Mouse (Mus musculus) monocyte, adult 2 months (primary cell): Measurements from ENCODE around the gene Mybpc1.
"Not testable (repeated sequence)": the region's sequence is repeated elsewhere in the genome, so short reads cannot be mapped to it uniquely, and the experiment has no call there.

ENCODE experiments used
- DNase-seq, 2 experiments: peaks; one replicate each; pipeline ENCODE4 v3.0.0; 2022; ENCODE audit warnings: low spot score in 2 of 2, low read depth in 1 of 2

Mybpc1 gene

DNA sequence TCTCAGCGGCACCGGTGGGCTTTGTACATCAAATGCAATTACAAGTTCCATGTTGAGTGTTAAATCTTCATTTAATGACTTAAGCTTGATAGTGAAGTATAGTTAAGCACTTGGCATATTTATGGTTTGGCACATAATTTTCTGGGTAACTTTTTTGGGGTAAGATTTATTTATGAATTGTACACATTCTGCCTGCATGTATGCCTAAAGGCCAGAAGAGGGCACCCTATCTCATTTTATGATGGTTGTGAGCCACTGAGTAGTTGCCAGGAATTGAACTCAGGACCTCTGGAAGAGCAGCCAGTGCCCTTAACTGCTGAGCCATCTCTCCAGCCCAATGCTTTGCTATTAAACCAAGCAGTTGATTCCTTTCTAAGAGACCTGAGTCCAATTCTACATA, 52.2 kb downstream of the Mybpc1 start:
- DNase-seq: no peak

DNA sequence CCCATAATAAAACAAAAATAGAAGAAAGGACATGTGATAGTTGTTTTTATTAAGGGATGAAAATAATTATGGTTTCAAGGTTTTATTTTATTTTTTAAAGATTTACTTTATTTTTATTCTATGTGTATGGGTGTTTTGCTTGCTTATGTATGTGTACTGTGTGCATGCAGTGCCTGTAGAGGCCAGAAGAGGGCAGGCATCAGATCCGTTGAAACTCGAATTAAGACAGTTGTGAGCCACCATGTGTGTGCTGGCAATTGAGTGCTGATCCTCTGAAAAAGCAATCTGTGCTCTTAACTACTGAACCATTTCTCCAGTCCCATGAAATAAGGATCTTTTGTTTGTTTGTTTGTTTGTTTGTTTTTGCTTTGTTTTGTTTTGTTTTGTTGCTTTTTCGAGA, 54.7 kb downstream of the Mybpc1 start:
- DNase-seq: no peak

GRCm38 (mm10) chr10:88547635-88548034, 57.3 kb downstream of the Mybpc1 start:
- DNase-seq: no peak

DNA sequence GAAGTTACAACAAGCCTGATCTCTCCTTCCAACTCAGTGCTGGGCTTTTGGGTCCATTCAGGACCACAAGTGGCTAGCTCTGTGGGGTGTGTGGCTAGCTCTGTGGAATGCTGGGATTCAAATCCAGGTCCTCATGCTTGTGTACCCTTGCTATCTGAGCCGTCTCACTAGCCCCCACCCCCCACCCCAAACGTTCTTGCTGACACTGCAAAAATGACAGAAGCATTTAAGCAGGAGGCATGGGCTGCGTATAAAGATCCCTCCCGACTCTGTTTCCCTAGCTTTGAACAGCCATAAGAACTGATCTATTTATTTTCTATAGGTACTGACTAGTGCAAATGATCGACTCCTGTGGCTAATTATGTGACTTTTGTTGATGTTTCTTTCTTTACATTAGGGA, 74.3 kb downstream of the Mybpc1 start:
- DNase-seq: no peak

- no peak for DNase-seq
Measured at GRCm38 (mm10) chr10:88524016-88524415, 80.9 kb downstream of the Mybpc1 start.

GRCm38 (mm10) chr10:88523212-88523611, 81.7 kb downstream of the Mybpc1 start:
- DNase-seq: no peak

GRCm38 (mm10) chr10:88522795-88523194, 82.2 kb downstream of the Mybpc1 start:
- no peak for DNase-seq

DNA sequence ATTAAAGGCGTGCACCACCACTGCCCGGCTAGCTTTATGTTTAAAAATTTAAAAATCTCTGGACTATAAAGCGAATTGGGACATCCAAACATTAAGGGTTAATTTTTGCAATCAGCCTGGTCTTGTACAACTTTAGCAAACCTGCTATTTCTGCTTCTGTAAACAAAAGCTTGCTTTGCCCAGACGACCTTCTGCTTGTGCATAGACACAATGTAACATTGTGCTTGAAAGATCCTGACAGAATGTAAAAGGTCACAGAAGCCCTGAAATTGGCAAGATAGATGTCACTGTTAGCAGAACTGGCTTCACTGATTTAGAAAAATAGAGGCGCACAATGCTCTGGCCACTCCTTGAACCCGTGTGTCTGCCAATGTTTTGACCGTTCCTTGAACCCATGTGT, 89.9 kb downstream of the Mybpc1 start:
- not testable (repeated sequence) for DNase-seq

DNA sequence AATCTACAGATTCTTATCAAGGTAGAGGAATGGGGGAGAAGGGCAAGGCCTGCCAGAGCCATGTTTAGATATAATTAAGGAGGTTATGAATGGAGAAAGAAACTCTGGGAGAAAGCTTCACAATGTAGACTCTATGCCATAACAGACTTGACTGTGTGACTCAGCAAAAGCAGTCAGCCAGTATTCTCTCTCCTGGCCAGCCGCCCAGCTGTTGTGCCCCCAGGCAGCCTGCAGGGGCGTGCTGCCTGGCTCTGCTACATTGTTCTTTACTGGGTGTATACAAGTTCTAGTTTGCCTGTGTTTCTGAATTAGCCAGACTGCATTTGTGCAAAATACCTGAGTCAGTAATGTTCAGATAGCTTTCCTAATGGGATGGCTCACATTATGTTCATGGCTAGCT, 90.5 kb downstream of the Mybpc1 start:
- peak in 1 of 2 experiments; percentile 17 for DNase-seq

DNA sequence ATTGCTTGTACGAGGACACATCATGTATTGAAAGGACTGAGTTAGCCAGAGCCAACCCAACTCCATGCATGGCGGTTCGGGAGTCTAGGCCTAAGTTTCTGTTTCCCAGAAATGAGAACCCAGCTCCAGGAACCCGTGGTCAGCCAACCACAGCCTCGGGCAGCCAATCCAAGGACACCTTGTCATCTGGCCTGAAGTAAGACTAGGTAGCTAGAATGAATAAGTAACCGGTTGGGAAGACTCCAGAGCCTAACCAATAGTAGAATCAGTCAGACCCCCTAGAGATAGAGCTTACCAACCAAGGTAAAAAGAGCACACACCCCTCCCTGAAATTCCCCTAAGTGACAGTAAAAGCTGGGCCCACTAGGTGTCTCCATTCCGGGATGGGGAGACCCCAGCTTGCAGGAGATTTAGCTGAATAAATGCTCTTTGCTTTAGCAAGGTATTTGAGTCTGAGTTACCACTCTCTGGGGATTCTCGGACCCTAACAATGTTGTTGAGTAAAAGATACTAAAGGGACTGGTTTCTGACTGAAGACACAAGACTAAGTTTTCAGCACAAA, 91.3 kb downstream of the Mybpc1 start:
- no peak for DNase-seq

GRCm38 (mm10) chr10:88511355-88511754, 93.6 kb downstream of the Mybpc1 start:
- DNase-seq: no peak

DNA sequence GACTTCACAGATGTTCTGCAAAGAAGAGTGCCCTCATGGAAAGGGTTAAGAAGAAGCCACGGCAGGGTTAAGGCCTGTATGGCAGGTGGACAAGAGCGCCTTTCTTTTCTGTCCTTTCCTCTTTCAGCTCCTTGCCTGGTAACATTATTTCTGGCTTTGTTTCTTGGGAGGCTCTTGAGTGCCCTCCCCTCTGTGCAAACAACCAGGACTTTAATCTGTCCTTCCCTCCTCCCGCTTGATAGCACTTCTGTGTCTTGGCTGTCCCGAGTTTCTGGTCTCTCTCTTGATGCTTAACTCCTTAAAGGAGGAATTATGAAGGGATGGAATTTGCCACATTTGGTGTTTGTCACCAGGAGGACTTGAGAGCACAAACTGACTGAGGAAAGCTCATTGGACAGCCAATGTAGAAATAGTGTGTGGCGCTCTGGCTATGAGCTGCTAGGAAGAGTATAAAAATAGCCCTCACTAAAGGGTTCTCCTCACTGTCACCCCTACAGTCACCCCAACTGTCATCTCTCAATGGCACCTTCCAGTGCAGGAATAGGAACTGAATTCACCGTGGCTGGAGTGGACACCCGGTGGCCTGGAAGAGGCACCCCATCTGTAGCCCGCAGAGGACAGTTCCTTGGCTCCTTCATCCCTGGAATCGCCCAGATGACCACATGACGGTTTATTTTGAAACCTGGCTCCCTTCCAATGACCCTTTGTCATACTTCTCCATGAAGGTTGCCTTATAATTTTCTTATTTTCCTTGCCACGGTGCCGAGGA, 94.3 kb downstream of the Mybpc1 start:
- DNase-seq: no peak

DNA sequence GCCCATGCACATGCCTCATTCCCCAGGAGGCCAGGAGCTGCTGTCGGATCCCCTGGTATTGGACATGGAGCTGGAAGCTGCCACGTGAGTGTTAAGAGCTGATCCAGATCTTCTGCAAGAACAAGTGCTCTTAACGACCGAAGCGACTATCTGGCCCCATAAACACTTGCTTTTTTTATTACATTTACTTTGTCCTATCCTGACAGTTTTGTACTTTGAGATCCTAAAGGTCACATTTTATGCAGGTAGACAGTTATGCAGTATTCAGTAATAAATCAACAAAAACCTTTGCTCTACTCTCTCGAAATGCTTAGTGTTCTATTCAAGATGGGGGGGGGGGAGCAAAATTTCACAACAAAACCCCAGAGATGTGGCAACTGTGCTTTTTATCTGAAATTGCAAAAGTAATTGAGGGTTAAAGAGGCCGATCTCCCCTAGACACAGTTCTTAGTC, 97.2 kb downstream of the Mybpc1 start:
- no peak for DNase-seq

GRCm38 (mm10) chr10:88505256-88505655, 99.7 kb downstream of the Mybpc1 start:
- no peak for DNase-seq

GRCm38 (mm10) chr10:88504481-88504880, 100.5 kb downstream of the Mybpc1 start:
- DNase-seq: no peak

- peak in 1 of 2 experiments; percentile 44 for DNase-seq
Measured at GRCm38 (mm10) chr10:88503421-88504314, 101.3 kb downstream of the Mybpc1 start, which contains the start of gene Chpt1. Gene Chpt1 (minus strand): TSS chr10:88504073.

- no peak for DNase-seq
Measured at GRCm38 (mm10) chr10:88502919-88503318, 102.0 kb downstream of the Mybpc1 start.

GRCm38 (mm10) chr10:88501886-88502765, 102.8 kb downstream of the Mybpc1 start:
- DNase-seq: no peak

DNA sequence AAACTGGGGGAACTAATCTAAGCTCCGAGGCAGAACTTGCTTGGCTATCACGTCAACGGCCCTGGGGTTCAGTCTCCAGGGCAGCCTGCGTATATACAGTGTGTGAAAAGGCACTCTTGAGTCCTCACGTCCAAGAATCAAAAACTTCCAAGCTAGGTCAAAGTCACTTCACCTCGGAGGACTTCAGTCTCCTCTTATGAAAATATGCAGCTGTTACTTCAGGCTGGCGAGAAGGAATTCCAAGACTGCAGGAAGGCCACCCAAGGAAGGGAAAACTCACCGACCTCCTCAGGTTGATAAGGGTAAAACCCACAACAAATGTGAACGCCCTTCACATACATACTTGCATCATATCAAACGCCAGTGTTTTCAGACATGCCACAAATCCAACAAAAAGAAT, 103.6 kb downstream of the Mybpc1 start:
- DNase-seq: no peak

- DNase-seq: no peak
Measured at GRCm38 (mm10) chr10:88499993-88500392, 105.0 kb downstream of the Mybpc1 start.
